Mouse (Mus musculus) liver, adult 2 months (tissue): ENCODE results near the gene Prtg. TPM values are rescaled to one million over a fixed set of nuclear protein-coding genes. Genes with fewer than 3 reads are reported as not detected.

Experiments used
- DNase-seq: peaks from one replicate; pipeline ENCODE4 v3.0.0-alpha.2; 2011; ENCODE audit warnings: low read depth, low spot score; ENCODE audit errors: extremely low read depth
- H3K27ac ChIP-seq: fragments of 200-500 bp; replicated peaks from 2 replicates; pipeline ENCODE4 v1.5.1; 2012; ENCODE audit warnings: low read depth, mild to moderate bottlenecking, control low read depth, inconsistent platforms, low read length; ENCODE audit not compliant: insufficient read depth
- H3K27me3 ChIP-seq: fragments of 200-500 bp; 2 replicates; pipeline ENCODE4 v1.6.1; 2012; ENCODE audit warnings: mild to moderate bottlenecking, moderate library complexity, low read length, inconsistent platforms; ENCODE audit not compliant: control insufficient read depth, insufficient read depth
- H3K36me3 ChIP-seq: fragments of 200-500 bp; 2 replicates; pipeline ENCODE4 v1.6.1; 2012; ENCODE audit warnings: low read length, inconsistent platforms; ENCODE audit not compliant: control insufficient read depth, insufficient read depth
- H3K4me1 ChIP-seq: fragments of 200-500 bp; 2 replicates; pipeline ENCODE4 v1.6.1; 2011; ENCODE audit warnings: low read length; ENCODE audit not compliant: control insufficient read depth, insufficient read depth
- H3K4me3 ChIP-seq: fragments of 200-500 bp; 2 replicates; pipeline ENCODE4 v1.5.1; 2011; ENCODE audit warnings: low read depth, mild to moderate bottlenecking, control low read depth, low read length, moderate library complexity; ENCODE audit not compliant: insufficient read depth
- H3K79me2 ChIP-seq: fragments of 200-500 bp; 2 replicates; pipeline ENCODE4 v1.6.1; 2012; ENCODE audit warnings: inconsistent platforms, mild to moderate bottlenecking, low read length, moderate library complexity; ENCODE audit not compliant: control insufficient read depth, insufficient read depth
- H3K9ac ChIP-seq: fragments of 200-500 bp; 2 replicates; pipeline ENCODE4 v1.6.1; 2012; ENCODE audit warnings: low read depth, mild to moderate bottlenecking, control low read depth, inconsistent platforms, low read length
- CTCF ChIP-seq: fragments of 200-500 bp; IDR thresholded peaks from 2 replicates; pipeline ENCODE4 v1.5.1; 2011; ENCODE audit warnings: low read depth, low read length, control low read depth
- POLR2A ChIP-seq: fragments of 200-500 bp; IDR thresholded peaks from 2 replicates; pipeline ENCODE4 v1.6.1; 2011; ENCODE audit warnings: low read length, control low read depth; ENCODE audit not compliant: insufficient read depth; ENCODE audit errors: extremely low read depth
- WGBS: fragments of 180-500 bp; shearing (Covaris S2); methylation state at CpG from one replicate; pipeline ENCODE4 v1.1.7; 2018; 5-methylcytosine and 5-hydroxymethylcytosine counted together
- polyA plus RNA-seq: library from polyadenylated mRNA; depleted of rRNA; stranded (reverse); fragments of >200 nt; gene quantifications from 2 replicates; pipeline ENCODE4 v1.2.3, GENCODE M21; 2012
- total RNA-seq: library from RNA; depleted of rRNA; stranded (reverse); fragments of >200 nt; gene quantifications from 2 replicates; pipeline ENCODE4 v1.2.3, GENCODE M21; 2014

Prtg gene
- total and polyA plus RNA-seq, 2 experiments = under 0.01 to 0.21 TPM

DNA sequence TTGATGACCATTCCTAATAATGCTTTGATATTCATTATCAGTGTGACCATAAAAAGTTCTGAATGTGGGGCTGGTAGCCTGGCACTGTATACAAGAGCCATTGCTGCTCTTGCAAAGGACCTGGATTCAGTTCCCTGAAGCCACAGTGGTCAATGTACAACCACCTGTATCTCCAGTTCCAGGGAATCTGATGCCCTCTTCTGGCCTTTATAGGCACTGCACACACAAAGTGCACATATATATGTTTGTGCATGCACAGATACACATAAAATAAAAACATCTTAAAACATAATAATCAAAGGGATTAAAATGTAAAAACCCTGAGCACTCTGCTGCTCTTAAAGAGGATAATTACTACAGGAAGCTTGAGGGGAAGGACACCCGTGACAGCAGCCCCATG lies 140.3 kb downstream of the Prtg start:
- 93% methylated on average over 1 of the region's 1 CpGs for WGBS

DNA sequence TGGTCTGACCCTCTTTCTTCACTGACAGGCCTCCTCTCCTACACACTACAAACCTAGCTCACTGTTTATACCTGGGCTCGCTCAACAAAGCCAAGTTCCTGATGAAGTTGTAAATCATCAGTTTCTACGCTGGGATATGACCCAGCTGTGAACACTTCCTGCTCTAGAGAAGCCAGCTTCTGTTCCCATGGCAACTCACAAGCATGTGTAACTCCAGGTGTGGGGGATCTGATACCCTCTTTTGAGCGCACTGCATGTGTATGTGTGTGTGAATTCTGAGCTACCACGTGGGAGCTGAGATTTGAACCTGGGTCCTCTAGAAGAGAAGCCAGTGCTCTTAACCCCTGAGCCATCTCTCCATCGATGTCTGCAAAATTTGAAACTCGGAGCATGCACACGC lies 142.9 kb downstream of the Prtg start:
- no peak overlapping the region for H3K4me3 ChIP-seq
- H3K9ac ChIP-seq = no peak overlapping the region
- no peak for DNase-seq
- H3K4me1 ChIP-seq = no peaks in the 10 kb centered on the region
- WGBS = 79% methylated on average over 7 of the region's 7 CpGs
- H3K27ac ChIP-seq = no peak overlapping the region
- H3K79me2 ChIP-seq = no peaks in the 10 kb centered on the region
- TF ChIP-seq CTCF (no peak), POLR2A (no peak)
- H3K27me3 ChIP-seq = no peaks in the 10 kb centered on the region
- no peaks in the 10 kb centered on the region for H3K36me3 ChIP-seq

More for the DNA sequence above, 140.3 kb downstream of the Prtg start:
- H3K79me2 ChIP-seq = no peaks in the 10 kb centered on the region
- H3K36me3 ChIP-seq = no peaks in the 10 kb centered on the region
- no peak overlapping the region for H3K9ac ChIP-seq
- H3K27ac ChIP-seq = no peak overlapping the region
- no peaks in the 10 kb centered on the region for H3K27me3 ChIP-seq
- TF ChIP-seq POLR2A = no peak
- TF ChIP-seq CTCF = no peak
- no peak overlapping the region for H3K4me3 ChIP-seq
- no peaks in the 10 kb centered on the region for H3K4me1 ChIP-seq
- no peak for DNase-seq

DNA sequence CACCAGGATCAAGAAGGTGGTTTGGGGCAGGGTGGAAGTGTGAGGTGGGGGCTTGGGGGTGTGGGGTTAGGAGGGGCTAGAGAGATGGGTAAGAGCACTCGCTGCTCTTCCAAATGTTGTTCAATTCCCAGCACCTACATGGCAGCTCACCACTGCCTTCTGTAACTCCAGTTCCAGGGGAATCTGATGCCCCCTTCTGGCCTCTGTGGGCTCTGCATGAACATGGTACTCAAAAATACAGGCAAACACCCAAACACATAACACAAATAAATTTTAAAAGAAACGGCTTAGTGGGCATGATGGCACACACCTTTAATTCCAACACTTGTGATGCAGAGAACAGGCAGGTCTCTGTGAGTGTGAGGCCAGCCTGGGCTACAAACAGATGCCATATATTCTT lies 148.1 kb downstream of the Prtg start:
- H3K27ac ChIP-seq = no peak overlapping the region
- no peaks in the 10 kb centered on the region for H3K36me3 ChIP-seq
- TF ChIP-seq POLR2A (no peak), CTCF (peak; percentile 51)
- no peaks in the 10 kb centered on the region for H3K79me2 ChIP-seq
- DNase-seq = peak; percentile 9
- no peak overlapping the region for H3K9ac ChIP-seq
- WGBS = 68% methylated on average over 2 of the region's 2 CpGs
- no peaks in the 10 kb centered on the region for H3K27me3 ChIP-seq
- no peaks in the 10 kb centered on the region; the same call in 1 of the 2 replicates for H3K4me1 ChIP-seq
- no peak overlapping the region for H3K4me3 ChIP-seq

DNA sequence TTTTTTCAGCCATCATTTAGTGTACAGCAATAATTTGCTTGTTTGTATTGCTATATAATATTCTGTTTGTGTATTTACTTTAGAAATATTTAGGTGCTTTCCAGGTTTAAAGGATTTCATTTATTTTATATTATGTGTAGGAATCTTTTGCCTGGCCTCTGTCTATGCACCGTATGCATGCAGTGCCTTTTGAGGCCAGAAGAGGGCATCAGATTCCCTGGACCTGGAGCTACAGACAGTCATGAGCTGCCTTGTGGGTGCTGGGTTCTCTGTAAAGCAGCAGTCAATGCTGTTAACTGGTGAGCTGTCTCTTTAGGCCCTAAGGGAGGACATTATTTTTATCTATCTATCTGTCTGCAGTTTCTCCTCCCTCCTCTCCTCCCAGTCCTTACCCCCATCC lies 148.9 kb downstream of the Prtg start:
- peak; percentile 28 for DNase-seq
- no peak overlapping the region for H3K4me3 ChIP-seq
- H3K36me3 ChIP-seq = no peaks in the 10 kb centered on the region
- TF ChIP-seq POLR2A = no peak
- TF ChIP-seq CTCF = peak; percentile 78
- H3K4me1 ChIP-seq = no peaks in the 10 kb centered on the region; the same call in 1 of the 2 replicates
- no peak overlapping the region for H3K9ac ChIP-seq
- no peaks in the 10 kb centered on the region for H3K27me3 ChIP-seq
- H3K79me2 ChIP-seq = no peaks in the 10 kb centered on the region
- no peak overlapping the region for H3K27ac ChIP-seq
- 36% methylated on average over 1 of the region's 1 CpGs for whole genome bisulfite sequencing

DNA sequence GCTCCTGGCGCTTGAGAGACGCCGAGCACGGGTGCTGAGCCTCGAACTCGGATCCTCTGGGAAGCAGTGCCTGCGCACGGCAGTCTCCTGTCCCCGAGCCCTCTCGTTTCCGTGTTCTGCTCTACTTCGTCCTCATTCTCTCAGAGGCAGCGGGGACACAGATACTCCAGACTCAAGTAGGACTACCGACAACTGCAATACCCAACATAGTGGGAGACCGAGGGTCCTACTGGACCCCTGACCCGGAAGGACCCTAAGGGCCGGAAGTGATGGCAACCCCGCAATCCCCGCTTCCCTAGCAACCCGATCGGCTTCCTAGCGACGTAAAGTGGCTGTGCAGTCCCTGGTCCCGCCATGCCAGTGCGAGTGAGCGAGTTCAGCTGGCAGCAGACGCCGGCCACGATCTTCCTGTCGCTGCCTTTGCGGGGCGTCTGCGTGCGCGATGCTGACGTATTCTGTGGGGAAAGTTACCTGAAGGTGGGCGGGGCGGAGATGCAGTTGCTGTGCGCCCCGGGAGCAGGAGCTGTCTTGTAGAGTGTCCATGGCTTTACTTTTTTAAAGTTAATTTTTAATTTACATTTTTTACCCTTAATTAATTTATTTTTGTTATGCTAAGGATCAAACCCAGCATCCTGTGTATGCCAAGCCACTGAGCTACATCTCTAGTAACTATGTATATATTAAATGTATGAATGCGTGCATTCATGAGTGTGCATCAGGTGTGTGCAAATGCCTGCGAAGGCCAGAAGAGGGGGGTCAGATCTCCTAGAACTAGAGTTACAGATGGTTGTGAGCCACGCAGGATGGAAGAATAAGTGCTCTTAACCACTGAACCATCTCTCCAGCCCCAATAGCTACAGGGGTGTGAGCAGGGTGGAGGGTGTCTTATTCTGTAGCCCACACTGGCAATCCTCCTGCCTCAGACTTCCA lies 152.1 kb downstream of the Prtg start, which contains the start of the genes Dyx1c1 and Gm44503:
Dyx1c1 (plus strand) TSS at position 265 of the 930 bp plus-strand sequence.
Gm44503 (plus strand) TSS at position 332 of the 930 bp plus-strand sequence.
- Histone ChIP-seq H3K36me3 (no peaks in the 10 kb centered on the region), H3K4me1 (no peaks in the 10 kb centered on the region; the same call in 1 of the 2 replicates), H3K27me3 (no peaks in the 10 kb centered on the region), H3K27ac (no peak within 1 kb of the TSS), H3K4me3 (peak within 1 kb of the TSS; percentile 75), H3K9ac (peak within 1 kb of the TSS; percentile 62), H3K79me2 (no peaks in the 10 kb centered on the region)
- DNase-seq = peak; percentile 54
- WGBS = 4% methylated on average over 43 of the region's 43 CpGs
- TF ChIP-seq POLR2A (no peak), CTCF (0 out of 2 replicates have a peak, but pooled peaks have one; percentile 12)
